In genomic region chr3:22144255-22144654, GRCm38 (mm10) we compare ENCODE assay signal across 9 mouse cellular contexts.
DNase-seq lines count a peak whose midpoint lies in the region; ATAC-seq and TF ChIP-seq lines count a peak whose summit lies in the region.
"Had no signal": no experiment of that assay in that cellular context is flagged by ENCODE, and none has a peak within 500 bp of the region (broad histone marks: within the 10 kb centered on the region; RNA-seq: fewer than 3 reads in every experiment).

No protein-coding gene starts in this region.

- POLR2A ChIA-PET in Patski (lab: Charles Lee): no interaction called here

- intact Hi-C loops in heart, postnatal 25 days (cut with DNase I): loop anchor here (5.0 kb wide), 2 partner anchors 67 to 207 kb away; partner anchors contain the start of gene Tbl1xr1

- peak; percentile 65 for TF ChIP-seq CTCF in heart, postnatal 0 days (IDR thresholded peaks at IDR 0.05; ENCODE audit: low read depth)
- TF ChIP-seq CTCF in lung, embryonic 14.5 days (IDR thresholded peaks at IDR 0.05; ENCODE audit: low read depth): peak; percentile 40
- TF ChIP-seq CTCF in Patski (IDR thresholded peaks at IDR 0.05): peak; percentile 70

- no peak overlapping the region for H3K9ac ChIP-seq in heart, postnatal 0 days (replicated peaks; ENCODE audit: low read depth, low read length)
- H3K9ac ChIP-seq in lung, embryonic 14.5 days: no peak overlapping the region
- H3K9ac ChIP-seq: forebrain, embryonic 15.5 days had no signal

- no peak overlapping the region for H3K27ac ChIP-seq in heart, postnatal 0 days (ENCODE audit: low read depth)
- H3K27ac ChIP-seq in lung, embryonic 14.5 days (ENCODE audit: low read depth): no peak overlapping the region
- H3K27ac ChIP-seq: embryonic facial prominence, embryonic 10.5 days; forebrain, embryonic 15.5 days had no signal

- H3K9me3 ChIP-seq in heart, postnatal 0 days (replicated peaks; ENCODE audit: control insufficient read depth, low read length): no peaks in the 10 kb centered on the region
- no peaks in the 10 kb centered on the region for H3K9me3 ChIP-seq in lung, embryonic 14.5 days (ENCODE audit: low read depth, low read length)
- H3K9me3 ChIP-seq: embryonic facial prominence, embryonic 10.5 days; forebrain, embryonic 15.5 days had no signal

- H3K4me3 ChIP-seq in heart, postnatal 0 days (ENCODE audit: low read depth, low read length): no peak overlapping the region
- no peak overlapping the region for H3K4me3 ChIP-seq in lung, embryonic 14.5 days (ENCODE audit: low read depth, low read length)
- H3K4me3 ChIP-seq: embryonic facial prominence, embryonic 10.5 days; forebrain, embryonic 15.5 days had no signal

- 69% methylated on average over 2 of the region's 2 CpGs for WGBS in heart, postnatal 0 days
- 84% methylated on average over 2 of the region's 2 CpGs for WGBS in lung, embryonic 14.5 days

- TF ChIP-seq EP300 in heart, postnatal 0 days (IDR thresholded peaks at IDR 0.05; ENCODE audit: low read depth): no peak

- H3K4me1 ChIP-seq in heart, postnatal 0 days (ENCODE audit: control insufficient read depth, insufficient read depth): peaks cover 6% of the 10 kb centered on the region
- no peaks in the 10 kb centered on the region for H3K4me1 ChIP-seq in lung, embryonic 14.5 days (ENCODE audit: insufficient read depth)

- in situ Hi-C loops in Patski (cut with MboI; ENCODE audit: low pct_unique_long_range_greater_than_20kb): loop anchor here (10.0 kb wide), 1 partner anchor 1489 kb away; no protein-coding TSS in a partner anchor

- H3K27me3 ChIP-seq in heart, postnatal 0 days (ENCODE audit: control insufficient read depth, insufficient read depth, low read length): no peaks in the 10 kb centered on the region
- H3K27me3 ChIP-seq in lung, embryonic 14.5 days (ENCODE audit: insufficient read depth, low read length): no peaks in the 10 kb centered on the region
- H3K27me3 ChIP-seq in Patski: no peaks in the 10 kb centered on the region
- H3K27me3 ChIP-seq: forebrain, embryonic 15.5 days had no signal

- CTCF ChIA-PET in Patski (lab: Charles Lee): interaction anchor here (0.8 to 4.6 kb wide), 25 partner anchors 10 to 1490 kb away, joined by 3 to 24 read pairs (median 3); no protein-coding TSS in a partner anchor

- H3K36me3 ChIP-seq in heart, postnatal 0 days (replicated peaks; ENCODE audit: control insufficient read depth, insufficient read depth, low read length): no peaks in the 10 kb centered on the region
- no peaks in the 10 kb centered on the region for H3K36me3 ChIP-seq in lung, embryonic 14.5 days (ENCODE audit: insufficient read depth)
- H3K36me3 ChIP-seq: embryonic facial prominence, embryonic 10.5 days; forebrain, embryonic 15.5 days had no signal

- no peak for ATAC-seq in heart, postnatal 0 days (ENCODE audit: insufficient read depth, low read depth)
- ATAC-seq in lung, embryonic 14.5 days (ENCODE audit: insufficient read depth): no peak
- ATAC-seq in Patski: no peak
- no peak for ATAC-seq in activated CD4-positive, CD25-positive, alpha-beta regulatory T cell, adult 4 months
- ATAC-seq: forebrain, embryonic 15.5 days had no signal

- DNase-seq in heart, postnatal 0 days (ENCODE audit: low spot score): peak; percentile 29
- DNase-seq in heart, postnatal 25 days (ENCODE audit: low spot score): no peak
- DNase-seq in lung, embryonic 14.5 days: peak; percentile 17
- no peak for DNase-seq in lung, postnatal 14 days
- DNase-seq in Patski (ENCODE audit: low read depth, low spot score): no peak
- peak; percentile 48 for DNase-seq in naive thymus-derived CD4-positive, alpha-beta T cell, adult 2 months (ENCODE audit: low read depth)

- H3K4me2 ChIP-seq in heart, postnatal 0 days (ENCODE audit: low read depth, low read length): no peak overlapping the region
- H3K4me2 ChIP-seq in lung, embryonic 14.5 days: no peak overlapping the region
- H3K4me2 ChIP-seq: forebrain, embryonic 15.5 days had no signal

Comparison
In these comparisons a context has a peak if more than half of its experiments do, and no peak if none do; other contexts are left out.
1. DNase-seq: peak in heart, postnatal 0 days (single experiment), lung, embryonic 14.5 days (single experiment) and naive thymus-derived CD4-positive, alpha-beta T cell, adult 2 months (single experiment); none in heart, postnatal 25 days (single experiment), lung, postnatal 14 days (single experiment) and Patski (single experiment).
2. Peak in every context shown above with its lines, with median percentiles within 50 percentile points of each other: CTCF ChIP-seq.